Mouse (Mus musculus) brain, embryonic 14.5 days (tissue): ENCODE measurements at regions not wholly inside any gene's neighbourhood (a gene's known extent, or its start where the extent isn't known, plus 50 kb on each side); places are given as distances from the start of the nearest gene placed in this dataset.

ENCODE experiments used
- DNase-seq: peaks from one replicate; pipeline ENCODE4 v3.0.0-alpha.2; 2011; ENCODE audit warnings: low read depth
- CTCF ChIP-seq: fragments of 200-500 bp; IDR thresholded peaks from 2 replicates; pipeline ENCODE4 v1.5.1; 2012; ENCODE audit warnings: inconsistent platforms, mild to moderate bottlenecking, moderate library complexity, borderline replicate concordance; ENCODE audit not compliant: insufficient read depth, insufficient read length; ENCODE audit errors: extremely low read depth
- POLR2A ChIP-seq: fragments of 200-500 bp; IDR thresholded peaks from 2 replicates; pipeline ENCODE4 v1.6.1; 2012; ENCODE audit warnings: mild to moderate bottlenecking, inconsistent platforms, borderline replicate concordance; ENCODE audit not compliant: poor library complexity, insufficient read depth, insufficient read length, severe bottlenecking; ENCODE audit errors: extremely low read depth

DNA sequence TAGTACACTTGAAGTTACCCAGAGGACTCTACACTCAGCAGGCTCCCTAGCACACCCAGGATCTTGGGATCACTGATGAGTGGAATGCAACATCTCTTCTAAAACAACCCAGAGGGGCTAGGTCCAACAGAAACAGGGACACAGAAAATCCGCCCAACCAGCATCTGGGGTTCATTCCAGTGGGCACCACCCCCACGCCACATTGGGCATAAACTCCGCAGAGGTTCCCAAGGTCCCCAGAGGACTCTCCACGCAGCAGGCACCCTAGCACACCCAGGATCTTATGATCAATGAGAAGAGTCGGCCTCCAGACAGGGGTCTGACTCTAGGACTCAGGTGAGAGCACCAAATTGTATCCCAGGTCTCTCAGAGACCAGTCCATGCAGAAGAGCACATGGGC lies 1236.9 kb upstream of the B3galt2 start:
- TF ChIP-seq CTCF (no peak), POLR2A (no peak)
- no peak for DNase-seq

- TF ChIP-seq CTCF = no peak
- no peak for TF ChIP-seq POLR2A
- peak; percentile 5 for DNase-seq
Measured at GRCm38 (mm10) chr1:142422711-142423110, 1217.8 kb upstream of the B3galt2 start.

DNA sequence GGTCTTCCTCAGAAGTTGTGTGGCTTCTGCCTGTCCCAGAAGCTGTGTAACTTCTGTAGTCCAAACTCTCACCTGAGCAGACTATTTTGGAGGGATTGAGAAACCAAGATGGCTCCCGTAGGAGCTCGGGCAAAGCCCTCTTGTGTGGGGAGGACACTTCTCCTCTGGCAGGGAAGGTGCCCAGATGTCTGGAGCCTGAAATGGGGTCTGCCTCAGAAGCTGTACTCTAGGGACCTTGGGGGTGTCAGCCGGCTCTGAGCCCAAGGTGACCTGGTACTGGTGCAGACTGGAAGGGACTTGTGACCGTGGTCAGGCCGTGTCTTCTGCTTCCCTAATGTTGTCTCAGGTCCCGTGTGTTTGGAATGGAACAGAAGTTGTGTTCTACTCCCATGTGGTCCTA lies 1207.2 kb upstream of the B3galt2 start:
- no peak for DNase-seq
- TF ChIP-seq CTCF (no peak), POLR2A (no peak)

DNA sequence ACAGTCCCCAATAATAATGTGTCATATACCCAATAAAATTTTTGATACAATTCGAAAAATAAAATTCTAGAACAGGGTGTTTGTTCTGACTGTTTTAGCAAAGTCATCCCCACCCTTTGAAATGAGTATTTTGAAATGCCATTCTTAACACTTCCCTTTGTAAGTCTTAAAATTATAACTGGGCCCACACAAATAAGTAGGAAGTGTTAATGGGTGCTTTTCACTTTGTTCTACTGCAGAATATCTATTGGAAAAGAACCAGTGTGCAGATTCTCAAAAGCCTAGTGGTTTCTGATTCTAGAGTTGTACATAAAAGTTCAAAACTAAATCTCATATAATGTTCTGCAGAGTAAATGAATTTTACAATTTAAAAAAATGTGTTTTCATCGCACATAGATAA lies 1198.9 kb upstream of the B3galt2 start:
- TF ChIP-seq CTCF = no peak
- no peak for TF ChIP-seq POLR2A
- DNase-seq = no peak

DNA sequence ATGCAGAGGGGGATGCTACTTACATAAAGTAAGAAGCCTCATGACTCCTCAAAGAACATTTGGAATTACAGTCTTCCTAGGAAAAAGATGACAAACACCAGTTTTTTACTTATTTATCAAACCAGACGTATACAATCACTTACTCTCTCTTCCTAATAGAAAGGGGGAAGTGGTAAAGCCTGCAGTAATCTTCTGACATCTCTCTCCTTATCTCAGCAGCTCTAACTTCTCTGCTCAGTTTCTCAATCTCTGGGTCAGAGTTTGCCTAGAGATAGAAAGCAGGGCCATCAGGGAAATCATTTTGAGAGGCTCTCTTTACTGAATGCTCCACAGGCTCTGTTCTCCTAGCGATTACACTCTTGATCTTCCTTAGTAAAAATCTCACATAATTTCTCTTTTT lies 1172.2 kb upstream of the B3galt2 start:
- TF ChIP-seq POLR2A (no peak), CTCF (no peak)
- DNase-seq = no peak

DNA sequence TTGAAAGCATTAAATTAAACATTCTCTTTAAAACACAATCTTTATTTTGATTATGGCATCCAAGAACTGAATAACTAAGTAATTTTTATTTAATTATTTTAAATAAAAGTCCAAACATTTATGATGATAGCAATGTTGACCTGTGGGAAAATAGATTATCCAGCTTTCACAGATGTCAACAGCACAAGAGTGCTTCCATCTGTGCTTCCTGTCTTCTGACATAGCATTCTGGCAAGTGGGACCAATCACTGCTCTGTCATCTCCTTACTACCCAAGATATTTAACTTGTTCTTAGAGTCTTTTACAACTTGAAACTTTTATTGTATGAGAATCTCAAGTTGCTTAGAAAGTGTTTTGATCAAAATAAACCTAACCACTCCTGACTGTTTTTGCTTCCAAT lies 1170.3 kb upstream of the B3galt2 start:
- no peak for DNase-seq
- TF ChIP-seq CTCF (no peak), POLR2A (no peak)
